9 mouse cellular contexts compared by ENCODE assay signal in the genomic region with DNA sequence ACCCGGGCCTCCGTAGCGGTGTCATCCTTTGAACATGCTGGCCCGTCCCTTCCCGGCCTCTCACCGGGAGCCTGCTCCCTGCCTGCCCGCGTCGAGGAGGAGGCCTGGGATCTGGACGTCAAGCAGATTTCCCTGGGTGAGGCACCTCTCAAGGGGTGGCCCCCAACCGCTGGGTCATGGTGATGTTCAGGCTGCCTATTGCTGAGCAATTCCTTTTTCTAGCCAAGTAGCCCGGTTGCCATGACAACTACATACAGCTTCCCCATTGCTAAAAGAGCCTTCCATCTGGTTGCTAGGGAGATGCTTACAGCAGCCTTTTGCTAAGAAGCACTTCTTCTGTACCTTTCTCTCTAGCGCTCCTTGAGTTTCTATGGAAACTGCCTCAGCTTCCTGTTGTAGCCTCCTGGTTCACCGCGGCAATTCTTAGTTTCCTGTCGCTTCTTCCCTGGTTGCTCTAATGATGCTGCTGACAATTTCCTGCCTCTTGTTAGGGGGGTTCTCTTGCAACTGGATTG. TPM values are rescaled to one million over a fixed set of nuclear protein-coding genes. Genes with fewer than 3 reads are reported as not detected.
DNase-seq lines count a peak whose midpoint lies in the region; ATAC-seq and TF ChIP-seq lines count a peak whose summit lies in the region.
"Had no signal": no experiment of that assay in that cellular context is flagged by ENCODE, and none has a peak within 500 bp of the region (broad histone marks: within the 10 kb centered on the region; RNA-seq: fewer than 3 reads in every experiment).

No protein-coding gene starts in this region.

- ATAC-seq in embryonic facial prominence, embryonic 12.5 days (ENCODE audit: insufficient number of reproducible peaks, insufficient read depth, low FRiP score, low TSS enrichment) = no peak

- H3K4me2 ChIP-seq in embryonic facial prominence, embryonic 12.5 days (replicated peaks) = no peak overlapping the region

- no peak for TF ChIP-seq POLR2A in thymus, adult 2 months (IDR thresholded peaks at IDR 0.05; ENCODE audit: control insufficient read depth, extremely low read depth, insufficient read depth, low read length, poor library complexity)

- no peak overlapping the region for H3K9ac ChIP-seq in embryonic facial prominence, embryonic 12.5 days

- 55% methylated on average over 16 of the region's 16 CpGs for WGBS in thymus, adult 2 months
- 39% methylated on average over 16 of the region's 16 CpGs for WGBS in embryonic facial prominence, embryonic 12.5 days

- H3K4me1 ChIP-seq in thymus, adult 2 months (replicated peaks; ENCODE audit: control insufficient read depth, insufficient read depth, low read length) = peaks cover 41% of the 10 kb centered on the region
- peaks cover 14% of the 10 kb centered on the region for H3K4me1 ChIP-seq in embryonic facial prominence, embryonic 12.5 days

- no peak overlapping the region for H3K4me3 ChIP-seq in thymus, adult 2 months (ENCODE audit: control insufficient read depth, insufficient read depth, low read length)
- no peak overlapping the region for H3K4me3 ChIP-seq in embryonic facial prominence, embryonic 12.5 days

- H3K27ac ChIP-seq in thymus, adult 2 months (ENCODE audit: control insufficient read depth, insufficient read depth, low read length) = no peak overlapping the region
- 0 out of 2 replicates have a peak overlapping the region, but pooled peaks have one; percentile 20 for H3K27ac ChIP-seq in embryonic facial prominence, embryonic 12.5 days

- H3K36me3 ChIP-seq in thymus, adult 2 months (ENCODE audit: control insufficient read depth, insufficient read depth, low read length) = peaks cover 12% of the 10 kb centered on the region
- H3K36me3 ChIP-seq in embryonic facial prominence, embryonic 12.5 days = peaks cover 87% of the 10 kb centered on the region
- H3K36me3 ChIP-seq in splenic B cell, adult 2 months (ENCODE audit: control insufficient read depth, insufficient read depth, low read length, poor library complexity, severe bottlenecking) = no peaks in the 10 kb centered on the region

- peak; percentile 41 for DNase-seq in thymus, adult 2 months
- no peak for DNase-seq in thymus, postnatal 25 days
- DNase-seq in induced T-regulatory cell, adult 2 months (ENCODE audit: low read depth) = peak; percentile 87
- peak; percentile 76 for DNase-seq in mesoderm, embryonic 11.5 days (ENCODE audit: low read depth, low spot score)
- peak; percentile 62 for DNase-seq in splenic B cell, adult 2 months (ENCODE audit: low read depth, low spot score)
- DNase-seq in kidney, adult 9 months = no peak
- DNase-seq in urinary bladder, postnatal 36 days (ENCODE audit: low spot score in 2 of 2) = no peak

- H3K27me3 ChIP-seq in thymus, adult 2 months (ENCODE audit: control insufficient read depth, insufficient read depth, low read length) = no peaks in the 10 kb centered on the region
- no peaks in the 10 kb centered on the region for H3K27me3 ChIP-seq in embryonic facial prominence, embryonic 12.5 days
- no peaks in the 10 kb centered on the region for H3K27me3 ChIP-seq in splenic B cell, adult 2 months (ENCODE audit: control insufficient read depth, insufficient read depth, low read length, poor library complexity, severe bottlenecking)

- no peaks in the 10 kb centered on the region for H3K9me3 ChIP-seq in embryonic facial prominence, embryonic 12.5 days

- TF ChIP-seq CTCF in thymus, adult 2 months (IDR thresholded peaks at IDR 0.05; ENCODE audit: borderline replicate concordance, control insufficient read depth, extremely low read depth, insufficient read depth, low read length, poor library complexity) = no peak

RNA-seq across cellular contexts. Expression of a gene that starts 11.4 kb away (rescaled TPM):
- polyA plus RNA-seq in thymus, adult 2 months (2012; rRNA removed) = 2.9 TPM in 2 replicates
- polyA plus RNA-seq in embryonic facial prominence, embryonic 12.5 days (2016; fragmentation: Nextera tagmentation; extraction: Ambion mirVana) = 0.51 and 0.63 TPM in 2 replicates

RNA-seq across cellular contexts. Expression of a gene that starts 16.5 kb away (rescaled TPM):
- polyA plus RNA-seq in thymus, adult 2 months (2012; rRNA removed) = 253 and 269 TPM in 2 replicates
- polyA plus RNA-seq in embryonic facial prominence, embryonic 12.5 days (2016; fragmentation: Nextera tagmentation; extraction: Ambion mirVana) = 56.7 and 60.6 TPM in 2 replicates

RNA-seq across cellular contexts. Expression of a gene that starts 19.5 kb away (rescaled TPM):
- polyA plus RNA-seq in thymus, adult 2 months (2012; rRNA removed) = 55.2 and 62.3 TPM in 2 replicates
- polyA plus RNA-seq in embryonic facial prominence, embryonic 12.5 days (2016; fragmentation: Nextera tagmentation; extraction: Ambion mirVana) = 204 and 214 TPM in 2 replicates

RNA-seq across cellular contexts. Expression of a gene that starts 38.2 kb away (rescaled TPM):
- not detected in 2 replicates for polyA plus RNA-seq in thymus, adult 2 months (2012; rRNA removed)
- polyA plus RNA-seq in embryonic facial prominence, embryonic 12.5 days (2016; fragmentation: Nextera tagmentation; extraction: Ambion mirVana) = not detected in 2 replicates
- polyA plus RNA-seq: stomach, embryonic 16.5 days had no signal

Comparison
In these comparisons a context has a peak if more than half of its experiments do, and no peak if none do; other contexts are left out.
1. DNase-seq: peak in thymus, adult 2 months (single experiment), induced T-regulatory cell, adult 2 months (single experiment), mesoderm, embryonic 11.5 days (single experiment) and splenic B cell, adult 2 months (single experiment); none in thymus, postnatal 25 days (single experiment), kidney, adult 9 months (single experiment) and urinary bladder, postnatal 36 days (0 of 2).